Mouse (Mus musculus) frontal cortex, postnatal 36 days (tissue): ENCODE data around the gene Dmrt1.
"Not testable (repeated sequence)": the region's sequence is repeated elsewhere in the genome, so short reads cannot be mapped to it uniquely, and the experiment has no call there.

ENCODE experiments used
- DNase-seq, 2 experiments: peaks; one replicate each; pipeline ENCODE4 v3.0.0; 2022; ENCODE audit warnings: low spot score in 2 of 2

The Dmrt1 gene

DNA sequence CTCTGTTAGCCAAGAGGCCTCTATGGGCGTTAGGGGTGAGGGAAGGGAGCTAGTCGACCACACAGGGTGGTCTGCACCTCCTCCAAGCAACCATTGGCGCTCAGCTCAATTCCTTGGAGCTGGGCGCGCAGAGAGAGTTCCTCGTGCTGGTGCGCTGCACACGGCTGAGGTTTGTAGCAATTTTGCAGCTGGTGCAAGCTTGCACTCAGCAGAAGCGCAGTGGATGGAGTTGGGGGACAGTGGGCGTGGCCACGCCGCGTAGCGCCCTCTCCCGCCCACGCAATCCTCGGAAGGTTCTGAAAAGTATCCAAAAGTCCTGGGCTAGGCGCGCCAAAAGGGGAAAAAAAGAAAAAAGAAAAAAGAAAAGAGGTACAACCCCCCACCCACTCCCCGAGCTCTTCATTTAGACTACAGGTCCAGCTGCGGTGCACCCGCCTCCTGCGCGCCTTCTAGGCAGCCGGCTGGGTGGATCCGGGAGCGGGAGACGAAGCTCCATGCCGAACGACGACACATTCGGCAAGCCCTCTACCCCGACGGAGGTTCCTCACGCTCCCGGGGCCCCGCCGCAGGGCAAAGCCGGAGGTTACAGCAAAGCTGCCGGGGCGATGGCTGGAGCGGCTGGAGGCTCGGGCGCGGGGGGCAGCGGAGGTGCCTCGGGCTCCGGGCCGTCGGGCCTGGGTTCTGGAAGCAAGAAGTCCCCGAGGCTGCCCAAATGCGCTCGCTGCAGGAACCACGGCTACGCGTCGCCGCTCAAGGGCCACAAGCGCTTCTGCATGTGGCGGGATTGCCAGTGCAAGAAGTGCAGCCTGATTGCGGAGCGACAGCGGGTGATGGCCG is at the start of gene Dmrt1:
Gene Dmrt1 (plus strand): TSS at position 259 of the 837 bp plus-strand sequence.
- peak; percentile 1 to 2 for DNase-seq

DNA sequence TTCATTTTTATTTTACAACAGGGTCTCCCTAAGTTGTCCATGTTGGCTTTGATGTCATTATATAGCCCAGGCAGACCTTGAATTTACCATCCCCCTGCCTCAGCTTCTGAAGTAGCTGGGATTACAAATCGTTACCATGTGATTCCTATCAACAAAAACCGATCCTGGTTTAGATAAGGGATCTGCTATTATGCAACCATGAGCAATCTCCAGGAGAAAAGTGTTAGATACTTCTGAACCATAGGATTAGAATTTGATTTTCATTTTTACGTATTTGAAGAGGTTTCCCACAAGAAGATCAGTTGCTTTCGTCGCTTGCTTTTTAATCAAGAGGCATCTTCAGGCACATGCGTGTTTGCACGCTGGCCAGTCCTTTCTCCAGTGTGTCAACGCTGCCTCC is 44.7 kb upstream of the Dmrt1 start:
- DNase-seq = no peak

DNA sequence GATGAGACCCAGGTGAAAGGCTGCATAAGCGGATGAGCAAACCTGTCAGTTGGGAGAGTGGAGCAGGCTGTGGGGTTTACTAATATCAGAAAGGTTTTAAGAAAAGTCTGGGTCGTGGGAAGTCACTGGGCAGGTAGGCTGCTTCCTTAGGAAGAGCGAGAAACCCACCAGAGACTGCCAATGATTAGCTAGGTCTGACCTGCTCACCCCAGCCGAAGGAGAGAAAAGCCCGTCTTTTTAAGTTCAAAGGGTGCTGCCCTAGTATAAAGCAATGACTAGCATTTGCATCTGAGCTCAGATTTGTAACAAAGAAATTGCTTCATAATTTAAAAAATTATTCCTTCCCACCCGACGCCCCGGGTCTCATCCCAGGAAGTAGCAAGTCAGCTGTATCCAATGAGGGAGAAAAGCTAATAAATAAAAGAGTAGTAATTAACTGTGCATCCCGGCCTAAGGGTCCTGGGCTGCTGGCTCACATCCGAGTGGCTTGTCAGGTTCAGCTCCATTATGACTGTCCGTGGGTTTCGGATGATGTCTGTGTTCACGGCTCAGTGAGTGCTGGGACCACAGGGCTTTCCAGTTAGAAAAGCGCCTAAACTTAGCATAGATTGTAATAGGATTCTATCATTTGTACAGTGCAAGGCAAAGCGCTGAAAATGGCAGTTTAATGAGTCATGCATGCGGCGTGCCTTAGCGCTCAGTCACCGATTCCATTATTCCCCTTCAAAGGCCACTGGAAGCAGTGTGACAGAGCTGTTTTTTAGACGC is 43.7 kb upstream of the Dmrt1 start:
- DNase-seq = no peak

DNA sequence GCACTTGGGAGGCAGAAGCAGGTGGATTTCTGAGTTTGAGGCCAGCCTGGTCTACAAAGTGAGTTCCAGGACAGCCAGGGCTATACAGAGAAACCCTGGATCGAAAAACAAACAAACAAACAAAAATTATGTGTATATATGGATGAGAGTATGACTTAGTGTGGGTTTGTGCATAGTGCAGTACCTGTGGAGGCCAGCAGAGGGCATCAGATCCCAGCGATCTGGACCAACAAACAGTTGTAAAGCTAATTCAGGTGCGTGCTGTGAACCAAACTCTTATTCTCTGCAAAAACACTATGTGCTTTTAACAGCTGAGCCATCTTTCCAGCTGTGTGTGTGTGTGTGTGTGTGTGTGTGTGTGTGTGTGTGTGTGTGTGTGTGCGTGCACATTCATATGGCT is 29.6 kb upstream of the Dmrt1 start:
- DNase-seq = not testable (repeated sequence)

DNA sequence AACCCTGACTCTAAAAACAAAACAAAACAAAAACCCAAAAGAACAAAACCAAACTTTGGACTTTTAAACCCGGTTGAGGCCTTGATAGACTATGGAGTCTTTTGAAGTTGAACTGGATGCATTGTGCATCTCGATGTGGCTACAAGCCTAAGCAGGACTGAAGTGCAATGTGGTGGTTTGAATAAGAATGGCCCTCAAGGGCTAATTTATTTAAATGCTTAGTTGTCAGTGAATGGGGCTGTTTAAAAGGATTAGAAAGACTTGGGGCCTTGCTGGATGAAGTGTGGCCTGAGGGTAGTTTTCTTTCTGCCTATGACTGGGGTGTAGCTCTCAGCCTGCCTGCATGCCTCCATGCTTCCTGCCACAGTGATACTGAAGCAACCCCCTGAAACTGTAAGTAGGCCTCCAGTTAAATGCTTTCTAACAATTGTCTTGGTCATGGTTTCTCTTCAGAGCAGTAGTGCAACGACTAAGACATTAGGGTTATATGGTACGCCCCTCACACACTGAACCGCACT is 26.2 kb upstream of the Dmrt1 start:
- DNase-seq = no peak

DNA sequence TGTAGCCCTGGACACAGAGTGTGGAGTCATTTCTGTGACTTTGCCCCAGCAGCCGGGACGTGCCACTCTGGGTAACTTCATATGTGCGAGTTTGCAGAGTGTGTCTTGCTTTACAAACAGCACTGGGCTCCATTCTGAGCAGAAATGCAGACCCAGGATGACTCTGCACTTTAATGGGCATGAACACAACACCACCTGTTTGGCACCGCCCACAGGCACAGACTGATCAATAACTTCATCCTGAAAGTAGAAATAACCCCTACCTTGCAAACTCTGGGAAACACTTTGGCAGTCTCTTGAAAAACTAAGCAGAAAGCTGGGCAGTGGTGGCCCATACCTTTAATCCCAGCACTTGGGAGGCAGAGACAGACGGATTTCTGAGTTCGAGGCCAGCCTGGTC is 24.6 kb upstream of the Dmrt1 start:
- DNase-seq = no peak

DNA sequence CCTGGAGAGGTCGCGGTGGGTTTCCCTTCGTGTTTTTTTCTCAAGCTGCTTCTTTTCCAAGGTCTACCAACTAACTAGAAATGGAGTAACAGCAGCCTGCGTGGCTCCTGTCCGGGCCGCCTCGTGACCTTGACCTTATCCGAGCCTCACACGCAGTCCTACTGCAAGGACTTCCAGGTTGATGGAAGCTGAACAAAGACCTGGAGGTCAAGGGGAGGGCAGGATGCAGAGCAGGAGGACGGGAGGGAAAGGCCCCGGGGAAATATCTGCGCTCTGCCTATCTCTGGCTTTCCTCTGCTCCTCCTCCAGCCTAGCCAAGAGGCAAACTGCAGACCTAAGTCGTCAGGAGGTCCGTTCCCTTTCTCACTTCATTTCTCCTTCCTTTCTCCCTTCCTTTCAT is 18.9 kb upstream of the Dmrt1 start:
- no peak for DNase-seq

DNA sequence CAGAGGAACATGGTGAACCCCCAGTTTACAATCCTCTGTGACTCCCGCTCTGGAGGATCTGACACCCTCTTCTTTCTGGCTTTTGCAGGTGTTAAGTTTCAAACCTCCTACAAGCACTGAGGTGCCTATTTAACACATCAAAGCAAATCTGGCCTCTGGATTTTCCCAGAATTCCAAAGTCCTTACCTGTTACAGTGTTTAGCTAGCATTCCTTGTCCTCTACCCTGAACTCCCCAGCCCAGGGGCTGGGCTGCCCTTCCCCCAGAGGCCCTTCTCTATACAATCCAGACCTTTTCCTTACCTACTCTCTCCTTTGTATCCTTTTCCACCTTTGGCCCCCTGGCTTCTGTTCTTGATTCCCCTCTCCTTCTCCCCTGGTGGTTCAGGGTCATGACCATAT is 18.1 kb upstream of the Dmrt1 start:
- DNase-seq = no peak

DNA sequence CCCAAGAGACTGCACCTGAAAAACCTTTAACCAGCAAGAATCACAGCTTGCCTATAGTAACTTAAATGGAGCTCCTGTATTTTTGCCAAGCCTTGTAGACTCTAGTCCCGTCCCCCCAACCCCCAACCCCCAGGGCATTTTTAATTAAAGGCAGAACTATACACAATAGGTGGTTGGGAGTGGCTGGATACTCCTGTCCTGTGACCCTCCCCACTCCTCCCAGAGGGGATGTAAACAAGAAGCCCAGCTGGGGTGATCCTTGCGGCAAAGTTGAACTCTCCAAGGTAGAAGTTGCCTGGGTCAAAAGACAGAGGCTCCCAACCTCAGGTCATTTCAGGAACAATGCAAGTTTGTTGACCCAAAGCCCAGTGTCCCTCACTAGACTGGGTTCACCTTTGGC is 16.9 kb upstream of the Dmrt1 start:
- DNase-seq = no peak

DNA sequence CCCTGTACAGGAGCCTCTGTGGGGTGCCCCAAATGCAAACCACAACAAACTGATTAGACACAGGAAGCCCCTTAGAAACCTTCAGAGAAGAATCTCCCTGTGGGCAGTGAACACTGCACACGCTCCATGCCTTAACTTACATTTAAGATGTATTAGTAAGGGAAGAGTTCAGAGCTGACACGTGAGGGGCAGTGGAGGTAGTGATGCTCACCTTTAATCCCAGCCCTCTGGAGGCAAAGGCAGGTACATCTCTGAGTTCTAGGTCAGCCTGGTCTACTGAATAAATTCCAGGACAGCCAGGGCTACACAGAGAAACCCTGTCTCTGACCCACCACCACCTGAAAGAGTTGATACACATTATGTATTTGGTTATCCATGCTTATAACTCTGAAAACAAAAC is 15.9 kb upstream of the Dmrt1 start:
- no peak for DNase-seq

DNA sequence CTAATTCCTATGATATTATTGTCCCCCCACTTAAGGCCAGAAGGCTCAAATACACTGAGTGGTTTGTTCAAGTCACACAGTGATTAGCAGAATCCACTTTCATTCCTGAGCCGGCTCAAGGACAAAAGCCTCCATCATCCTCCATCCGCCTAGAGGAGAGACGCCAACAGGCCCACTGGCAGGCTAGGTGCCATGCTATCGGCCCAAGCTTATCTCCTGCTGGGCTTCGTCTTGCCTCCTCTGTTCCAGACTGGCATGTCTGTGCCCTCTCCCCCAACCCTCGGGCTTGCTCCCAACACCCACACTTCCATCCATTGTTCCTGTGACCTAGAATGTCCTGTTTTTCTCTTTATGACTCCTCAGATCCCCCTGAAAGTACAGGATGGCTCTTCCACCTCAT is 8.0 kb upstream of the Dmrt1 start:
- DNase-seq = no peak

DNA sequence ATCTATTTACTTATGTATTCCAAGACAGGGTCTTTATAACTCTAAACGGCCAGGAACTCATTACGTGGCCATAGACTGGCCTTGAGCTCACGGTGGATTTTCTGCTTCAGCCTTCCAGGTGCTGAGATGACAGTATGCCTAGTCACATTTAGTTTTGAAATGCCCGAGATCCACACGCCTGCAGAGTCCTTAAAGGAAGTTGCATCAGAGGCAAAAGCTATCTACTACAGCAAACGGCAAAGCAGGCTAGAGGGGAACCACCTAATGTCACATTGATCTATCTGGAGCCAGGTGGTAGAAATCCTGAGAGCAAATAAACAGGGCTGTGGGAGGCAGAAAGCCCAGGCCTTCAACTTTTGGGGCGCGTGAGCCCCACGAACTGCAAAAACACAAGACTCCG is 540 bp upstream of the Dmrt1 start:
- no peak for DNase-seq

DNA sequence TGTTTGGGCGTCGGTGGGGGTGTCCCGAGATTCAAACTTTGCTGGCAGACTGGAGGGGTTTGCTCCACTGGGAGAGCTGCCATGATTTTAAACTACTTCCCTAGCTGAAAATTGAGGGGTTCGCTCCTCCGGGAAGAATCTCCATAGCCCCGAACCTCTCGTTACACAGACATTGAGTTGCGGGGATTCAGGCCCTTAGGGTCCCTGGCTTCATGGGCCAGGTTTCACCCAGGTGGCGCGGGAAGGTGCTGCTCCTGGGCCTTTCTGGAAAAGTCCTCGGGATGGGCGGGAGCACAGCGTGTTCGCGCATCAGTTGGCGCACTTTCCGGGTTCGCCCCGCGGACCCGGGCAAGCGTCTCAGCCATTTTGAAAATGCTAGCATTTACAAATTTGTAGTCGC is 1.2 kb downstream of the Dmrt1 start:
- peak in 1 of 2 experiments; percentile 1 for DNase-seq

DNA sequence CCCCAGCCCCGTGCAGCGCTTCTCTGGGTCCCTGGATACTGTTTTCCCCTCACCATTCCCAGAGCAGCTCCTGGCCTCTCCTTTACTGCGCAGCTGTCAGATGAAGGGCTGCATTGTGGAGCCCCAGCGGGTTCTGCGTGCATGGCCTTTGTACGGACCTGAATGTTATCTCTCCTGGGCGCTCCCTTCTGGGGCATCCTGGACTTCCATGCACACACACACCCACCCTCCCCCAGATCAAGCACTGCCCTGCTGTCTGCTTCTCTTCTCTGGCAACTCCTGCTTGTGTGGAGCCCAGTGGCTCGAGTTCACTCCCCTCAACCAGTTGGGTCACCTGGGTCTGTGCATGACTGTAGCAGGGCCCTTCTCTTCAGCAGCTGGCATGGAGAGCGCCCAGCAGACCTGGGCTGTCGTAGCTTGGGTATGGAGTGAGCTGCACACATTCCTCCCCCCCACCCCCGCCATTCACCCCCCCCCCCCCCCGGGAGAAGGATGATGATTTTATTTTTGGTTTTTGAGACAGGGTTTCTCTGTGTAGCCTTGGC is 9.6 kb downstream of the Dmrt1 start:
- no peak for DNase-seq

DNA sequence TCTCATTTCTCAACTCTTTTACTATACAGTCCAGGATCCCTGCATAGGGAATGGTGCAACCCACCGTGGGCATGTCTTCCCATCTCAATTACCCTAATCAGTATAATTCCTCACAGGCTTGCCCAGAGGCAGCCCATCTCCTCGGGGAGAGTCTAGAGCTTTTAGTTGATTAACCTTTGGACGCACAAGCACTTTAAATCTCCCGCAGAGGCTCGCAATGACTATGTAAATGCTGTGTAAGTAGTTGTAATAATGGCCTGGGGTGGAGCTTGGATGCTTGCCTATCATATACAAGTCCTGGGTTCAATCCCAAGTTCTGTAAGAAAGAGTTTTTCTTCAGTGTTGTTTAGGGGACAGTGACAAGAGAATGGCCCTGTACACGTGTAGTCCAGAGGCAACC is 18.7 kb downstream of the Dmrt1 start:
- DNase-seq = no peak

DNA sequence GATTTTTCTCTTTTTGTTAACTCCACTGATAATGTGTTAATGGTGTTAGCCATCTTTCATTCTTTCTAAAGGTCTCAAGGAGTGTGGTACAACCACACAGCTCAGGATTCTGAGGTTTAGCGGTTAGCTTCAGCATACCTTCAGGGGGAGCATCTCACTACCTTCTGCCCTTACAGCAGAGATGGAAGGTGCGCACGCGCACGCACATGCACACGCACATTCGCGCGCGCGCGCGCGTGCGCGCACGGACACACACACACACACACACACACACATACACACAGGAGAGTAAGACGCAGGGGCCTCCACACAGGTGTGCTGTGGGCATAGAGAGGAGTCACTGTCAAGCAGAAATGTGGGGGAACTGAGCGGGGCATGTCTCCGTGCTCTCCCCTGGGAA is 20.3 kb downstream of the Dmrt1 start:
- DNase-seq = no peak

DNA sequence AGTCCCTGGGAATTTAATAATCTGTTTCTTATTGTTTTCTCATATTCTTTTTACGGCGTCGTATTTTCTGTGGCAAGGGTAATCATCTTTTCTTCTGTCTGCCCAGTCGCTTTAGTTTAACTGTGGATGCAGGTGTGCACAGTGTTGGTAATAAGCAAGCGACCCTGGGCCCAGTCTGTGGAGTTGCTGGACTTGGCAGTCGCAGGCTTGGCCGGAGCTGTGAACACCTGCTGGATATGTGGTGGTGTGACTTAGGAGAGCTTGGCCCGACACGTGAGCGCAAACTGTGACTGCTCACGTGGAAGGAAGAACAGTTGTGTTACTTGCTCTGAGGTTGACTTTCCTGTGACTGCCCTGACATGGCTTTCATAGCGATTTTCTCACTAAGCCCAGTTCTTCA is 24.3 kb downstream of the Dmrt1 start:
- no peak for DNase-seq

DNA sequence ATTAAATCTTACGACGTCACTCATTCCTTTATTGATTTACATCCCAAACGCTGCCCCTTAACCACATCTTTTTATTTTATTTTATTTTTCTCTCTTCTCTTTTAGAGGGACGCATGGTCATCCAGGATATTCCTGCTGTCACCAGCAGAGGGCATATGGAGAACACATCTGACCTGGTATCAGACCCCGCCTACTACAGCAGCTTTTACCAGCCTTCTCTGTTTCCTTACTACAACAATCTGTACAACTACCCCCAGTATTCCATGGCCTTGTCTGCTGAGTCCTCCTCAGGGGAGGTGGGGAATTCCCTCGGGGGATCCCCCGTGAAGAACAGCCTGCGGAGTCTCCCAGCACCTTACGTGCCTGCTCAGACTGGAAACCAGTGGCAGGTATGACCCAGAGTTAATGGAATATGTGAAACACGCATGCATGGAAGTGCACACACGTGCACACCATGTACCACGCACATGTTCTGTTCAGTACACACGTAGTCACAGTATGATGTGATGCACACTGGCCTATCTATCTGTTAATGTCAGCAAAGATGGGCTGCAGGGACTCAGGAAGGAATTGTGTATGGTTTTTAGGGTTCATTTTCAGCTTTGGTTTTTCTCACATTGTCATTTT is 40.4 kb downstream of the Dmrt1 start:
- DNase-seq = peak; percentile 15 to 54

DNA sequence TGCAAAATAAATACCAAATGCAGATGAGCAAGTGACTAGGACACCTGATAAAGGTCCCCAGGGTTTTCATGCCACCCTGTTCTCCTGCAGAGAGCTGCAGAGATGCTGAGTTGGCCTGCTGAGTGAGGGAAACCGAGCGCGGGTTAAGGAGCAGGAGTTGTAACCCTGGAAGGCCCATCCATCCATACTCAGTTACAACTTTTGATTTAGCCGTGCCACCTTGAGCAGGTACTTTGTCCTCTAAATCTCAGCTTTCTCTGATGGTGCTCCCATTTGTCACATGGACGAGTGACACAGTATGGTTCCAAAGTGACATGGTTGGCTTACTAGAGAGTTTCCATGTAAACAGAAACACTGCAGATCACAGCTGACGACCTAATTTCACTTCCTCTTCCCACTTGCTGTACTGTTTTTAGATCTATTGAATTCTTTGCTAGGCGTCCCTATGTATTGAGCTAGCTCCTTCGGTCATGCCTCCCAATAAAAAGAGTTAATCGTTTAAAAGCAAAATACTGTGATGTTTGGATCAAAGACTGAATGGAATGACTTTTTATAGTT is 41.7 kb downstream of the Dmrt1 start:
- no peak for DNase-seq

DNA sequence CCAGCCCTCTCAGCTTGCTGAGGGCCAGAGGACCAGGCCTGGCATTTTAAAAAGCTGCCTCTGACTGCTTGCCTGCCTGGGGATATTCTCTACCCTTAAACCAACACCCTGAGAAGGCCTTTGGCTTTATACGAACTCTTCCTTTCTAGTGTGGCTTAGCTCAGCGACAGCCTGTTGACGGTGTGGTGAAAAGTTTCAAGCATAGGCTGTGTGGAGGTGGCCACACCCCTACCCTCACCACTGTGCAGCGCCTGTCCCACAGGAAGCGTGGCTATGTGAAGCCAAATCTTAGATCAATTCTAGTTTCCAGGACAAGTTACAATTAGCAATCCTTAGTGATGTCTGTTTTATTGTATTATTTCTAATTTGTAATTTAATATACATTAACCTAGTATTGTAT is 44.9 kb downstream of the Dmrt1 start:
- DNase-seq = no peak

DNA sequence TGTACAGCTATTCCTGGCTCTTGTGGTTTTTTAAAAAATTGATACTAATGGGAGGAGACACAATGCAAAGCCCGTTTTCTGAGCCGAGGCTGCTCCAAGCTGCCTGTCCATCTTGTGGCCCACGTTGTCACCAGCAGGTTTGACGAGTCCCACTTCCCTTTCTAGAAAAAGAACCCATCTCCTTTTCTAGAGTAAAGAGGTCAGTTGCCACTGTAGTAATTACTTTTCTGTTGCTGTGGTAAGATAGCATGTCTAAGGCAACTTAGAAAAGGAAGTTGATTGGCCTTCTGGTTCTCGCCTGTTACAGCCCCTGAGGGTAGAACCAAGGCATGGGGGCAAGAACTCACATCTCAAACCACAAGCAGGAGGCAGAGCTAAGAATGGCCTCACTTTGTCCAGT is 45.6 kb downstream of the Dmrt1 start:
- no peak for DNase-seq

DNA sequence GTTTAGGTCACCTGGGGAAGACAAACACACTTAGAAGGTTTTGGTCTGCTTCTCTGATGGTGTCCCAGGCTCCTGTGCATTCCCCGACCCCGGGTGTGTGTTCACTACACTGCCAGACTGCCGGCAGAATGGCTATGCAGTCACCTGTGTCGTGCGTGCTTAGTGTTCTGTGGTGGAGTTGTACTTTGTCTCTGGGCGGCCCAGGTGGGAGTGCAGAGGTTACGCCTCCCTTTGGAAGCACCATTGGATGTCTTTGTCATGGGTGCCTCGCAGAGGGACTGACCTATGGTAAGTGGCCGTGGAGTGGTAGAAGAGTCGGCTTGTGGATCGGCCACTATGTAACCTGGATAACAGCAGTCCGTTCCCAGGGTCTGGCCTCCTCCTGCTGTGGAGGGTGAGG is 59.0 kb downstream of the Dmrt1 start:
- DNase-seq = no peak
